Mouse (Mus musculus): Measurements from ENCODE around the gene Crabp1. TPM values are rescaled to one million over a fixed set of nuclear protein-coding genes. Genes with fewer than 3 reads are reported as not detected.

The Crabp1 gene
- 466 and 497 TPM in 2 replicates for polyA plus RNA-seq (2015; fragmentation: Nextera tagmentation; extraction: Ambion mirVana)

GRCm38 (mm10) chr9:54764561-54765217 lies at the start of gene Crabp1:
Gene Crabp1, plus strand, starts transcription at chr9:54764748.

GRCm38 (mm10) chr9:54733921-54734638 lies 30.5 kb upstream of the Crabp1 start, which contains the start of gene Wdr61:
Gene Wdr61, minus strand, starts transcription at chr9:54734519.

Other genes with a start within 250 kb of the Crabp1 start
- 0.17 TPM in 1 of 2 replicates, not detected in the other for gene Sh2d7, start 225.8 kb upstream of the Crabp1 start, polyA plus RNA-seq (2015; fragmentation: Nextera tagmentation; extraction: Ambion mirVana)
- 99.5 TPM in 2 replicates for gene Cib2, start 204.5 kb upstream of the Crabp1 start, polyA plus RNA-seq (2015; fragmentation: Nextera tagmentation; extraction: Ambion mirVana)
- gene Idh3a, start 178.4 kb upstream of the Crabp1 start, polyA plus RNA-seq (2015; fragmentation: Nextera tagmentation; extraction: Ambion mirVana), result 223 and 235 TPM in 2 replicates
- 82.2 and 94.1 TPM in 2 replicates for gene Acsbg1, start 102.9 kb upstream of the Crabp1 start, polyA plus RNA-seq (2015; fragmentation: Nextera tagmentation; extraction: Ambion mirVana)
- 9.9 and 10.2 TPM in 2 replicates for gene Dnaja4, start 65.9 kb upstream of the Crabp1 start, polyA plus RNA-seq (2015; fragmentation: Nextera tagmentation; extraction: Ambion mirVana)
- gene Wdr61, start 30.2 kb upstream of the Crabp1 start, polyA plus RNA-seq (2015; fragmentation: Nextera tagmentation; extraction: Ambion mirVana), result 74.1 and 76.4 TPM in 2 replicates
- gene Ireb2, start 99.0 kb downstream of the Crabp1 start, polyA plus RNA-seq (2015; fragmentation: Nextera tagmentation; extraction: Ambion mirVana), result 17.3 and 18.7 TPM in 2 replicates
- gene Hykk, start 152.5 kb downstream of the Crabp1 start, polyA plus RNA-seq (2015; fragmentation: Nextera tagmentation; extraction: Ambion mirVana), result 1.8 and 2.0 TPM in 2 replicates
- 254 and 262 TPM in 2 replicates for gene Psma4, start 186.0 kb downstream of the Crabp1 start, polyA plus RNA-seq (2015; fragmentation: Nextera tagmentation; extraction: Ambion mirVana)
- gene AY074887, start 186.2 kb downstream of the Crabp1 start, polyA plus RNA-seq (2015; fragmentation: Nextera tagmentation; extraction: Ambion mirVana), result 0.97 and 2.1 TPM in 2 replicates
- gene Chrna5, start 216.1 kb downstream of the Crabp1 start, polyA plus RNA-seq (2015; fragmentation: Nextera tagmentation; extraction: Ambion mirVana), result 4.0 and 4.2 TPM in 2 replicates

All from neural tube, postnatal 0 days (tissue).